Mouse (Mus musculus): ENCODE data around the gene Nlrp9b. TPM values are rescaled to one million over a fixed set of nuclear protein-coding genes. Genes with fewer than 3 reads are reported as not detected.

The Nlrp9b gene
- polyA plus RNA-seq, 2 experiments: not detected

Other genes with a start within 250 kb of the Nlrp9b start
- gene Nectin2, start 241.0 kb upstream of the Nlrp9b start, polyA plus RNA-seq (2012; rRNA removed): 58.9 and 72.1 TPM in 2 replicates
- 71.3 and 80.8 TPM in 2 replicates for gene Nectin2, start 241.0 kb upstream of the Nlrp9b start, polyA plus RNA-seq (2014; fragmentation: Nextera tagmentation; extraction: Ambion mirVana)
- gene Bcam, start 220.4 kb upstream of the Nlrp9b start, polyA plus RNA-seq (2012; rRNA removed): 94.3 and 108 TPM in 2 replicates
- gene Bcam, start 220.4 kb upstream of the Nlrp9b start, polyA plus RNA-seq (2014; fragmentation: Nextera tagmentation; extraction: Ambion mirVana): 114 and 116 TPM in 2 replicates
- 5.2 and 5.9 TPM in 2 replicates for gene Cblc, start 194.7 kb upstream of the Nlrp9b start, polyA plus RNA-seq (2012; rRNA removed)
- 7.5 and 8.6 TPM in 2 replicates for gene Cblc, start 194.7 kb upstream of the Nlrp9b start, polyA plus RNA-seq (2014; fragmentation: Nextera tagmentation; extraction: Ambion mirVana)
- gene Bcl3, start 168.7 kb upstream of the Nlrp9b start, polyA plus RNA-seq (2012; rRNA removed): 5.5 and 7.6 TPM in 2 replicates
- gene Bcl3, start 168.7 kb upstream of the Nlrp9b start, polyA plus RNA-seq (2014; fragmentation: Nextera tagmentation; extraction: Ambion mirVana): 3.1 and 4.7 TPM in 2 replicates
- gene Gm19345, start 139.5 kb upstream of the Nlrp9b start, polyA plus RNA-seq (2012; rRNA removed): 0.12 and 0.13 TPM in 2 replicates
- not detected in 2 replicates for gene Gm19345, start 139.5 kb upstream of the Nlrp9b start, polyA plus RNA-seq (2014; fragmentation: Nextera tagmentation; extraction: Ambion mirVana)
- gene Ceacam16, start 130.2 kb upstream of the Nlrp9b start, polyA plus RNA-seq (2012; rRNA removed): 0.11 and 0.18 TPM in 2 replicates
- not detected in 2 replicates for gene Ceacam16, start 130.2 kb upstream of the Nlrp9b start, polyA plus RNA-seq (2014; fragmentation: Nextera tagmentation; extraction: Ambion mirVana)
- 2.1 and 2.2 TPM in 2 replicates for gene Ceacam19, start 103.5 kb upstream of the Nlrp9b start, polyA plus RNA-seq (2012; rRNA removed)
- gene Ceacam19, start 103.5 kb upstream of the Nlrp9b start, polyA plus RNA-seq (2014; fragmentation: Nextera tagmentation; extraction: Ambion mirVana): 3.4 and 4.9 TPM in 2 replicates
- gene Pvr, start 70.3 kb upstream of the Nlrp9b start, polyA plus RNA-seq (2012; rRNA removed): 17.2 and 18.2 TPM in 2 replicates
- gene Pvr, start 70.3 kb upstream of the Nlrp9b start, polyA plus RNA-seq (2014; fragmentation: Nextera tagmentation; extraction: Ambion mirVana): 7.7 and 9.4 TPM in 2 replicates
- gene Igsf23, start 40.7 kb upstream of the Nlrp9b start, polyA plus RNA-seq (2012; rRNA removed): 0.09 and 0.17 TPM in 2 replicates
- gene Igsf23, start 40.7 kb upstream of the Nlrp9b start, polyA plus RNA-seq (2014; fragmentation: Nextera tagmentation; extraction: Ambion mirVana): 0.23 and 0.30 TPM in 2 replicates
- 0.04 TPM in 1 of 2 replicates, not detected in the other for gene Ceacam20, start 26.1 kb upstream of the Nlrp9b start, polyA plus RNA-seq (2012; rRNA removed)
- gene Ceacam20, start 26.1 kb upstream of the Nlrp9b start, polyA plus RNA-seq (2014; fragmentation: Nextera tagmentation; extraction: Ambion mirVana): not detected in 2 replicates
- gene Vmn1r91, start 108.2 kb downstream of the Nlrp9b start, polyA plus RNA-seq (2012; rRNA removed): not detected in 2 replicates
- not detected in 2 replicates for gene Vmn1r91, start 108.2 kb downstream of the Nlrp9b start, polyA plus RNA-seq (2014; fragmentation: Nextera tagmentation; extraction: Ambion mirVana)
- gene Gm16442, start 131.1 kb downstream of the Nlrp9b start, polyA plus RNA-seq (2012; rRNA removed): not detected in 2 replicates
- gene Gm16442, start 131.1 kb downstream of the Nlrp9b start, polyA plus RNA-seq (2014; fragmentation: Nextera tagmentation; extraction: Ambion mirVana): not detected in 2 replicates
- gene Vmn1r93, start 147.6 kb downstream of the Nlrp9b start, polyA plus RNA-seq (2012; rRNA removed): not detected in 2 replicates
- gene Vmn1r93, start 147.6 kb downstream of the Nlrp9b start, polyA plus RNA-seq (2014; fragmentation: Nextera tagmentation; extraction: Ambion mirVana): not detected in 2 replicates
- gene Vmn1r94, start 176.9 kb downstream of the Nlrp9b start, polyA plus RNA-seq (2012; rRNA removed): not detected in 2 replicates
- not detected in 2 replicates for gene Vmn1r94, start 176.9 kb downstream of the Nlrp9b start, polyA plus RNA-seq (2014; fragmentation: Nextera tagmentation; extraction: Ambion mirVana)
- not detected in 2 replicates for gene Vmn1r95, start 202.2 kb downstream of the Nlrp9b start, polyA plus RNA-seq (2012; rRNA removed)
- not detected in 2 replicates for gene Vmn1r95, start 202.2 kb downstream of the Nlrp9b start, polyA plus RNA-seq (2014; fragmentation: Nextera tagmentation; extraction: Ambion mirVana)
- not detected in 2 replicates for gene Gm6164, start 214.1 kb downstream of the Nlrp9b start, polyA plus RNA-seq (2012; rRNA removed)
- not detected in 2 replicates for gene Gm6164, start 214.1 kb downstream of the Nlrp9b start, polyA plus RNA-seq (2014; fragmentation: Nextera tagmentation; extraction: Ambion mirVana)
- not detected in 2 replicates for gene Gm4498, start 242.4 kb downstream of the Nlrp9b start, polyA plus RNA-seq (2012; rRNA removed)
- gene Gm4498, start 242.4 kb downstream of the Nlrp9b start, polyA plus RNA-seq (2014; fragmentation: Nextera tagmentation; extraction: Ambion mirVana): not detected in 2 replicates